Mouse (Mus musculus) CH12.LX (cell line): ENCODE measurements at regions not wholly inside any gene's neighbourhood (a gene's known extent, or its start where the extent isn't known, plus 50 kb on each side); places are given as distances from the start of the nearest gene placed in this dataset.
A peak's percentile ranks its signal among the peaks of the same experiment; 100 is the strongest.

Source experiments
- DNase-seq: peaks from one replicate; pipeline ENCODE4 v3.0.0-alpha.2; 2013; ENCODE audit errors: extremely low read depth
- H3K27ac ChIP-seq: 2 replicates; pipeline ENCODE4 v1.5.1; 2012; ENCODE audit warnings: low read depth, mild to moderate bottlenecking, control low read depth, moderate library complexity; ENCODE audit not compliant: insufficient read depth
- H3K27me3 ChIP-seq: replicated peaks from 2 replicates; pipeline ENCODE3; 2012; ENCODE audit warnings: inconsistent platforms
- H3K36me3 ChIP-seq, 2 experiments: replicated peaks in 1 of 2; 2 replicates each; pipeline versions ENCODE3 to v1.6.1; 2012; ENCODE audit warnings: inconsistent platforms in 1 of 2, low read length in 1 of 2, mild to moderate bottlenecking in 1 of 2, mixed read lengths in 1 of 2, moderate library complexity in 1 of 2; ENCODE audit not compliant: control insufficient read depth in 1 of 2, insufficient read depth in 1 of 2
- H3K4me1 ChIP-seq, 2 experiments: 2 replicates each; pipeline ENCODE4 v1.6.1; 2012; ENCODE audit warnings: inconsistent platforms in 1 of 2, moderate library complexity in 1 of 2; ENCODE audit not compliant: insufficient read depth in 2 of 2, control insufficient read depth in 1 of 2
- H3K4me2 ChIP-seq: 2 replicates; pipeline ENCODE4 v1.6.1; 2012; ENCODE audit warnings: low read depth, mild to moderate bottlenecking, control low read depth; ENCODE audit not compliant: poor library complexity, insufficient read depth, severe bottlenecking
- H3K4me3 ChIP-seq, 3 experiments: fragments of 150-350 bp in 1 of 3; sonication (generic) in 1 of 3; replicated peaks in 1 of 3; 2 replicates each; pipeline versions ENCODE3 to v1.5.1; 2011 to 2012; ENCODE audit warnings: low read depth in 2 of 3, low read length in 2 of 3, mild to moderate bottlenecking in 2 of 3, moderate library complexity in 2 of 3, control low read depth in 1 of 3, improper control_type of control experiment in 1 of 3, inconsistent platforms in 1 of 3, mixed read lengths in 1 of 3; ENCODE audit not compliant: poor library complexity in 1 of 3
- H3K79me2 ChIP-seq: replicated peaks from 2 replicates; pipeline ENCODE4 v1.6.1; 2012; ENCODE audit warnings: mild to moderate bottlenecking, moderate library complexity; ENCODE audit not compliant: control insufficient read depth, poor library complexity, insufficient read depth, severe bottlenecking; ENCODE audit errors: extremely low read depth
- H3K9ac ChIP-seq: 2 replicates; pipeline ENCODE4 v1.6.1; 2012; ENCODE audit warnings: low read depth, mild to moderate bottlenecking, control low read depth, moderate library complexity; ENCODE audit not compliant: insufficient read depth
- H3K9me3 ChIP-seq: replicated peaks from 2 replicates; pipeline ENCODE3; 2012; ENCODE audit warnings: low read length, inconsistent platforms, mixed read lengths
- BHLHE40 ChIP-seq: IDR thresholded peaks from 2 replicates; pipeline ENCODE4 v1.6.1; 2011; ENCODE audit warnings: mild to moderate bottlenecking, low read depth, low read length, improper control_type of control experiment
- CHD1 ChIP-seq: IDR thresholded peaks from 2 replicates; pipeline ENCODE4 v1.6.1; 2012; ENCODE audit warnings: low read depth, low read length, improper control_type of control experiment, inconsistent platforms
- CHD2 ChIP-seq: IDR thresholded peaks from 2 replicates; pipeline ENCODE4 v1.6.1; 2011; ENCODE audit warnings: low read length, improper control_type of control experiment
- CTCF ChIP-seq, 2 experiments: IDR thresholded peaks in 1 of 2; conservative IDR thresholded peaks in 1 of 2; 2 replicates each; pipeline ENCODE4 v1.5.1; 2011 to 2012; ENCODE audit warnings: low read depth in 2 of 2, low read length in 2 of 2, improper control_type of control experiment in 1 of 2, inconsistent platforms in 1 of 2, mild to moderate bottlenecking in 1 of 2, moderate library complexity in 1 of 2
- E2F4 ChIP-seq: IDR thresholded peaks from 2 replicates; pipeline ENCODE4 v1.6.1; 2011; ENCODE audit warnings: low read depth, low read length, improper control_type of control experiment; ENCODE audit not compliant: insufficient replicate concordance
- EP300 ChIP-seq: IDR thresholded peaks from 2 replicates; pipeline ENCODE4 v1.6.1; 2011; ENCODE audit warnings: low read length, improper control_type of control experiment
- HCFC1 ChIP-seq: IDR thresholded peaks from 2 replicates; pipeline ENCODE4 v1.6.1; 2012; ENCODE audit warnings: low read depth, mild to moderate bottlenecking, inconsistent platforms, low read length, improper control_type of control experiment
- IRF4 ChIP-seq: IDR thresholded peaks from 2 replicates; pipeline ENCODE4 v1.6.1; 2014; ENCODE audit warnings: low read depth, mild to moderate bottlenecking, inconsistent platforms, low read length, improper control_type of control experiment
- JUN ChIP-seq: IDR thresholded peaks from 2 replicates; pipeline ENCODE4 v1.6.1; 2011; ENCODE audit warnings: low read depth, mild to moderate bottlenecking, low read length, improper control_type of control experiment, moderate library complexity; ENCODE audit not compliant: insufficient read depth
- JUND ChIP-seq: conservative IDR thresholded peaks from 2 replicates; pipeline ENCODE4 v1.6.1; 2011; ENCODE audit warnings: low read depth, low read length, improper control_type of control experiment
- MAFK ChIP-seq: IDR thresholded peaks from 2 replicates; pipeline ENCODE4 v1.6.1; 2011; ENCODE audit warnings: low read length, improper control_type of control experiment; ENCODE audit not compliant: insufficient replicate concordance
- MEF2A ChIP-seq: IDR thresholded peaks from 2 replicates; pipeline ENCODE4 v1.6.1; 2014; ENCODE audit warnings: low read depth, mild to moderate bottlenecking, inconsistent platforms, low read length, improper control_type of control experiment, borderline replicate concordance
- MXI1 ChIP-seq: IDR thresholded peaks from 2 replicates; pipeline ENCODE4 v1.6.1; 2011; ENCODE audit warnings: mild to moderate bottlenecking, low read depth, low read length, improper control_type of control experiment
- MYC ChIP-seq: IDR thresholded peaks from 2 replicates; pipeline ENCODE4 v1.6.1; 2011; ENCODE audit warnings: low read depth, mild to moderate bottlenecking, improper control_type of control experiment, low read length
- NRF1 ChIP-seq: IDR thresholded peaks from 2 replicates; pipeline ENCODE4 v1.6.1; 2014; ENCODE audit warnings: low read depth, mild to moderate bottlenecking, inconsistent platforms, low read length, improper control_type of control experiment, moderate library complexity
- PAX5 ChIP-seq: IDR thresholded peaks from 2 replicates; pipeline ENCODE4 v1.6.1; 2012; ENCODE audit warnings: low read length, inconsistent platforms, mixed read lengths
- POLR2A ChIP-seq: IDR thresholded peaks from 2 replicates; pipeline ENCODE4 v1.6.1; 2011; ENCODE audit warnings: low read depth, mild to moderate bottlenecking, improper control_type of control experiment, low read length
- POLR2AphosphoS2 ChIP-seq: IDR thresholded peaks from 2 replicates; pipeline ENCODE4 v1.6.1; 2011; ENCODE audit warnings: low read depth, low read length, improper control_type of control experiment
- SMC3 ChIP-seq: IDR thresholded peaks from 2 replicates; pipeline ENCODE4 v1.6.1; 2011; ENCODE audit warnings: low read depth, low read length, improper control_type of control experiment
- TBP ChIP-seq: conservative IDR thresholded peaks from 2 replicates; pipeline ENCODE4 v1.6.1; 2011; ENCODE audit warnings: low read depth, low read length, improper control_type of control experiment
- TCF12 ChIP-seq: IDR thresholded peaks from 2 replicates; pipeline ENCODE4 v1.6.1; 2014; ENCODE audit warnings: low read depth, mild to moderate bottlenecking, inconsistent platforms, low read length, improper control_type of control experiment
- UBTF ChIP-seq: IDR thresholded peaks from 2 replicates; pipeline ENCODE4 v1.6.1; 2012; ENCODE audit warnings: low read depth, mild to moderate bottlenecking, inconsistent platforms, low read length, improper control_type of control experiment, moderate library complexity
- ZMIZ1 ChIP-seq: IDR thresholded peaks from 2 replicates; pipeline ENCODE4 v1.6.1; 2012; ENCODE audit warnings: low read depth, mild to moderate bottlenecking, inconsistent platforms, low read length, improper control_type of control experiment
- ZNF384 ChIP-seq: IDR thresholded peaks from 2 replicates; pipeline ENCODE4 v1.6.1; 2012; ENCODE audit warnings: low read depth, low read length, improper control_type of control experiment, inconsistent platforms
- dilution Hi-C: fragments of 300-500 bp; cut with MboI; formaldehyde crosslinking; loops from 2 replicates; pipeline ENCODE4 v1.14.3; 2020; ENCODE audit warnings: low sequenced_read_pairs; ENCODE audit not compliant: extremely low pct_unique_long_range_greater_than_20kb, extremely low pct_ligation_motif_present
- in situ Hi-C: fragments of 300-500 bp; cut with MboI; formaldehyde crosslinking; loops from 3 replicates; pipeline ENCODE4 v1.14.3; 2019; ENCODE audit warnings: low sequenced_read_pairs, low pct_ligation_motif_present, low pct_unique_long_range_greater_than_20kb, mixed read lengths

GRCm38 (mm10) chr10:26577087-26577486 lies 176.1 kb upstream of the Arhgap18 start:
- dilution Hi-C loops, result no loop called here
- Histone ChIP-seq H3K4me3 (no peak overlapping the region), H3K27ac (peak overlapping the region; percentile 7; the same call in 1 of the 2 replicates), H3K4me2 (peak overlapping the region; percentile 38; the same call in 1 of the 2 replicates), H3K79me2 (no peaks in the 10 kb centered on the region), H3K27me3 (no peaks in the 10 kb centered on the region), H3K4me1 (peaks cover 6 to 22% of the 10 kb centered on the region in 2 experiments; a peak in 1 of 4 replicates)
- DNase-seq, result peak; percentile 84
- TF ChIP-seq MAFK (no peak), UBTF (no peak), ZNF384 (peak; percentile 67), TBP (0 out of 2 replicates have a peak, but pooled peaks have one; percentile 6), JUND (0 out of 2 replicates have a peak, but pooled peaks have one; percentile 15), ZMIZ1 (no peak), TCF12 (0 out of 2 replicates have a peak, but pooled peaks have one; percentile 33), MXI1 (no peak; the same call in 1 of the 2 replicates), POLR2A (peak; percentile 39; the same call in 1 of the 2 replicates), IRF4 (peak; percentile 85), HCFC1 (no peak), BHLHE40 (peak; percentile 48; the same call in 1 of the 2 replicates), SMC3 (no peak), MYC (peak; percentile 33; the same call in 1 of the 2 replicates), EP300 (peak; percentile 80), CTCF (conservative IDR thresholded peaks at IDR 0.05 in 1 of 2, IDR thresholded peaks at IDR 0.05 in 1 of 2; ENCODE audit: low read depth in 2 of 2, low read length in 2 of 2) (no peak), E2F4 (no peak), NRF1 (no peak), MEF2A (no peak), JUN (peak; percentile 29; the same call in 1 of the 2 replicates), PAX5 (no peak), CHD1 (0 out of 2 replicates have a peak, but pooled peaks have one; percentile 8), CHD2 (no peak), POLR2AphosphoS2 (no peak)
- TF ChIP-seq, all 38 proteins: peak for 11
- H3K9me3 ChIP-seq, result peaks cover 2% of the 10 kb centered on the region
- no peaks in the 10 kb centered on the region for H3K36me3 ChIP-seq
- in situ Hi-C loops, result no loop called here
- H3K9ac ChIP-seq, result peak overlapping the region; percentile 66
